Comparison of ENCODE assay signal across 7 mouse cellular contexts in the genomic region with DNA sequence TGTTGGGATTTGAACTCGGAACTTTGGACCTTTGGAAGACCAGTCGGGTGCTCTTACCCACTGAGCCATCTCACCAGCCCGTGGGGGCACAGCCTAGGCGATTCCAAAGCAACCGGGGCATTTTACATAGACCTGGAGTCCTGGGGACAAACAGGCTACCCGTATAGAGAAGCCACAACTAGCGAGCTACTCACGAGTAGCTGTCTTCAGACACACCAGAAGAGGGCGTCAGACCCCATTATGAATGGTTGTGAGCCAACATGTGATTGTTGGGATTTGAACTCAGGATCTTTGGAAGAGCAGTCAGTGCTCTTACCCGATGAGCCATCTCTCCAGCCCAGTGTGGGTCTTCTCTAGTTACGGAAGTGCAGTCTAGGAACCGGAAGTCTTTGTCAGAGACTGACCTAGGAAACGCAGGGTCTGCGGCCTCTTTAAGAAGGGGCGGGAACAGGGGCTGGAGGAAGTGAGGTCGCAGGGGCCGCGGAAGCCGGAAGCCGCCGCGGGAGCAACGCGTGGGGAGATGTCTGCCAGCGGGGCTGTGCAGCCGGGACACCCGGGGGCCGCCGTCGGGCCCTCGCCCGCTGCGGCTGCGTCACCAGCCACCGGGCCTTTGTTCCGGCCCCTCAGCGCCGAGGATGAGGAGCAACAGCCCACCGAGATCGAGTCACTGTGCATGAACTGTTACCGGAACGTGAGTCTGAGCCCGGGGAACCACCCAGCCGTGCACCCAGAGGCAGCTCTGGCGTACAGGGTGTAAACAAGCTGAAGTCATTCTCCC. TPM values are rescaled to one million over a fixed set of nuclear protein-coding genes. Genes with fewer than 3 reads are reported as not detected.
DNase-seq lines count a peak whose midpoint lies in the region; ATAC-seq lines count a peak whose summit lies in the region.

A gene (plus strand): TSS at position 388 of the 778 bp plus-strand sequence.

- H3K4me2 ChIP-seq in embryonic facial prominence, embryonic 12.5 days (replicated peaks): peak within 1 kb of the TSS; percentile 89
- peak within 1 kb of the TSS; percentile 84 for H3K4me2 ChIP-seq in limb, embryonic 11.5 days (ENCODE audit: low read depth, severe bottlenecking)
- H3K4me2 ChIP-seq in midbrain, embryonic 14.5 days (ENCODE audit: low read length): peak within 1 kb of the TSS; percentile 93

- DNase-seq in adrenal gland, postnatal 25 days: peak; percentile 87
- DNase-seq in heart, adult 11 months: peak; percentile 99
- peak; percentile 90 for DNase-seq in kidney, adult 18-20 months
- peak; percentile 91 for DNase-seq in limb, embryonic 11.5 days (ENCODE audit: low spot score)
- DNase-seq in midbrain, embryonic 14.5 days: peak; percentile 94
- peak; percentile 79 to 82 for DNase-seq in spleen, adult 18-20 months

- H3K4me3 ChIP-seq in embryonic facial prominence, embryonic 12.5 days: peak within 1 kb of the TSS; percentile 70
- H3K4me3 ChIP-seq in limb, embryonic 11.5 days (ENCODE audit: low read depth, low read length): peak within 1 kb of the TSS; percentile 88
- peak within 1 kb of the TSS; percentile 70 for H3K4me3 ChIP-seq in midbrain, embryonic 14.5 days (replicated peaks; ENCODE audit: low read depth, low read length)

- H3K27ac ChIP-seq in embryonic facial prominence, embryonic 12.5 days: peak within 1 kb of the TSS; percentile 60
- no peak within 1 kb of the TSS for H3K27ac ChIP-seq in limb, embryonic 11.5 days (replicated peaks; ENCODE audit: low read depth, low read length)
- peak within 1 kb of the TSS; percentile 64; the same call in 1 of the 2 replicates for H3K27ac ChIP-seq in midbrain, embryonic 14.5 days (replicated peaks; ENCODE audit: low read depth, low read length)

- no peaks in the 10 kb centered on the region for H3K9me3 ChIP-seq in embryonic facial prominence, embryonic 12.5 days
- H3K9me3 ChIP-seq in limb, embryonic 11.5 days (ENCODE audit: control insufficient read depth, low read length): no peaks in the 10 kb centered on the region
- no peaks in the 10 kb centered on the region for H3K9me3 ChIP-seq in midbrain, embryonic 14.5 days (ENCODE audit: control insufficient read depth, low read length)

- peaks cover 26% of the 10 kb centered on the region for H3K27me3 ChIP-seq in embryonic facial prominence, embryonic 12.5 days
- peaks cover 4% of the 10 kb centered on the region; the same call in 1 of the 2 replicates for H3K27me3 ChIP-seq in limb, embryonic 11.5 days (ENCODE audit: control insufficient read depth, insufficient read depth, low read length)
- peaks cover 6% of the 10 kb centered on the region; the same call in 1 of the 2 replicates for H3K27me3 ChIP-seq in midbrain, embryonic 14.5 days (ENCODE audit: control insufficient read depth, insufficient read depth, low read length)

- 5% methylated on average over 45 of the region's 45 CpGs for whole genome bisulfite sequencing in embryonic facial prominence, embryonic 12.5 days
- WGBS in limb, embryonic 11.5 days: 7% methylated on average over 45 of the region's 45 CpGs
- 6% methylated on average over 45 of the region's 45 CpGs for WGBS in midbrain, embryonic 14.5 days

- peaks cover 13% of the 10 kb centered on the region for H3K4me1 ChIP-seq in embryonic facial prominence, embryonic 12.5 days
- H3K4me1 ChIP-seq in limb, embryonic 11.5 days (ENCODE audit: control insufficient read depth, insufficient read depth, low read length): 0 out of 2 replicates have a peak, but pooled peaks cover 3% of the 10 kb centered on the region
- H3K4me1 ChIP-seq in midbrain, embryonic 14.5 days (ENCODE audit: control insufficient read depth, insufficient read depth, low read length): peaks cover 5% of the 10 kb centered on the region

- peak; percentile 92 for ATAC-seq in embryonic facial prominence, embryonic 12.5 days (ENCODE audit: insufficient number of reproducible peaks, insufficient read depth, low FRiP score, low TSS enrichment)
- ATAC-seq in limb, embryonic 11.5 days (ENCODE audit: insufficient number of reproducible peaks, low FRiP score, low TSS enrichment, low read depth): peak; percentile 88
- peak; percentile 95 for ATAC-seq in midbrain, embryonic 14.5 days (ENCODE audit: low FRiP score, low TSS enrichment)

- H3K9ac ChIP-seq in embryonic facial prominence, embryonic 12.5 days: peak within 1 kb of the TSS; percentile 74
- peak within 1 kb of the TSS; percentile 63 for H3K9ac ChIP-seq in limb, embryonic 11.5 days (ENCODE audit: low read length)
- peak within 1 kb of the TSS; percentile 60 for H3K9ac ChIP-seq in midbrain, embryonic 14.5 days (replicated peaks; ENCODE audit: low read length)

- H3K36me3 ChIP-seq in embryonic facial prominence, embryonic 12.5 days: peaks cover 35% of the 10 kb centered on the region
- peaks cover 6% of the 10 kb centered on the region for H3K36me3 ChIP-seq in limb, embryonic 11.5 days (ENCODE audit: control insufficient read depth, insufficient read depth, low read length)
- peaks cover 34% of the 10 kb centered on the region for H3K36me3 ChIP-seq in midbrain, embryonic 14.5 days (ENCODE audit: control insufficient read depth, insufficient read depth, low read length)

RNA-seq across cellular contexts. Expression of the gene that starts here (rescaled TPM):
- 57.1 and 84.5 TPM in 2 replicates for total RNA-seq in adrenal gland, postnatal 25 days (2021)
- polyA plus RNA-seq in embryonic facial prominence, embryonic 12.5 days (2016; fragmentation: Nextera tagmentation; extraction: Ambion mirVana): 52.6 and 59.5 TPM in 2 replicates
- 60.4 and 64.2 TPM in 2 replicates for polyA plus RNA-seq in limb, embryonic 11.5 days (2014; fragmentation: Nextera tagmentation; extraction: Ambion mirVana)
- 55.3 and 60.3 TPM in 2 replicates for polyA plus RNA-seq in midbrain, embryonic 14.5 days (2014; fragmentation: Nextera tagmentation; extraction: Ambion mirVana)
